In genomic region chr17:55878636-55879369, GRCm38 (mm10) we compare ENCODE assay signal across 8 mouse cellular contexts. TPM values are rescaled to one million over a fixed set of nuclear protein-coding genes. Genes with fewer than 3 reads are reported as not detected.
A peak's percentile ranks its signal among the peaks of the same experiment; 100 is the strongest.
DNase-seq lines count a peak whose midpoint lies in the region; ATAC-seq and TF ChIP-seq lines count a peak whose summit lies in the region.
"Not testable (repeated sequence)": the region's sequence is repeated elsewhere in the genome, so short reads cannot be mapped to it uniquely, and the experiment has no call there.

TSS of gene Zfp119a (minus strand) at chr17:55878930.

- POLR2A ChIA-PET in Patski (lab: Charles Lee), result not testable (repeated sequence)

- H3K4me2 ChIP-seq in hindbrain, embryonic 13.5 days, result peak within 1 kb of the TSS; percentile 56

- H3K36me3 ChIP-seq in hindbrain, embryonic 13.5 days, result not testable (repeated sequence)

- H3K9me3 ChIP-seq in hindbrain, embryonic 13.5 days, result not testable (repeated sequence)

- peak within 1 kb of the TSS; percentile 73 for H3K9ac ChIP-seq in hindbrain, embryonic 13.5 days

- not testable (repeated sequence) for TF ChIP-seq CTCF in Patski (IDR thresholded peaks at IDR 0.05)

- peaks cover 18% of the 10 kb centered on the region for H3K4me1 ChIP-seq in hindbrain, embryonic 13.5 days (replicated peaks)

- H3K27ac ChIP-seq in hindbrain, embryonic 13.5 days, result peak within 1 kb of the TSS; percentile 88

- CTCF ChIA-PET in Patski (lab: Charles Lee), result interaction anchor here (1.4 kb wide), 1 partner anchor 176 kb away, joined by 3 read pairs; no protein-coding TSS in a partner anchor

- in situ Hi-C loops in Patski (cut with MboI; ENCODE audit: low pct_unique_long_range_greater_than_20kb), result loop anchor here (5.0 kb wide), 1 partner anchor 68 kb away; the partner anchor contains the start of gene Zfp119b

- peak within 1 kb of the TSS; percentile 46 for H3K4me3 ChIP-seq in hindbrain, embryonic 13.5 days

- peak; percentile 99 for ATAC-seq in Patski
- peak; percentile 100 for ATAC-seq in hindbrain, embryonic 13.5 days (ENCODE audit: low FRiP score)

- DNase-seq in Patski (ENCODE audit: low read depth, low spot score), result peak; percentile 19
- DNase-seq in cerebellum, postnatal 14 days, result peak; percentile 85
- peak; percentile 75 to 81 for DNase-seq in frontal cortex, postnatal 14 days (ENCODE audit: low spot score in 2 of 2)
- peak; percentile 69 to 80 for DNase-seq in layer of hippocampus, postnatal 25 days (ENCODE audit: extremely low spot score in 1 of 2, low spot score in 1 of 2)
- peak; percentile 83 for DNase-seq in lung, postnatal 25 days (ENCODE audit: low spot score)
- DNase-seq in retina, postnatal 1 day, result peak; percentile 94
- DNase-seq in urinary bladder, adult 18-20 months (ENCODE audit: low spot score in 2 of 2), result peak; percentile 67 to 79

- not testable (repeated sequence) for H3K27me3 ChIP-seq in Patski; hindbrain, embryonic 13.5 days

- WGBS in hindbrain, embryonic 13.5 days, result under 1% methylated on average over 38 of the region's 53 CpGs

RNA-seq across cellular contexts. Expression of gene Zfp119a, which starts in this region (rescaled TPM):
- polyA plus RNA-seq in Patski (2021), result 6.5 TPM
- 11.9 and 12.1 TPM in 2 replicates for polyA plus RNA-seq in hindbrain, embryonic 13.5 days (2015; fragmentation: Nextera tagmentation; extraction: Ambion mirVana)
- total RNA-seq in layer of hippocampus, postnatal 25 days (2021), result 1 to 10 TPM; 6.1 to 7.0 TPM

Comparison
In these comparisons a context has a peak if more than half of its experiments do, and no peak if none do; other contexts are left out.
1. Peak in every context shown above with its lines: DNase-seq, ATAC-seq, H3K4me3 ChIP-seq and H3K27ac ChIP-seq.
2. DNase-seq: peak in every context shown above with its lines; median percentile 94 in retina, postnatal 1 day; 85 in cerebellum, postnatal 14 days; 83 in lung, postnatal 25 days; 78 in frontal cortex, postnatal 14 days; 74 in layer of hippocampus, postnatal 25 days; 73 in urinary bladder, adult 18-20 months; 19 in Patski.